Mouse (Mus musculus): ENCODE data around the gene Trpm3. TPM values are rescaled to one million over a fixed set of nuclear protein-coding genes. Genes with fewer than 3 reads are reported as not detected.

Gene Trpm3
- total RNA-seq, 1 experiment from 2014 or later, result 1.1 TPM

- no peak for DNase-seq
These were observed 339.6 kb downstream of the Trpm3 start for GRCm38 (mm10) chr19:22478295-22478989.

DNA sequence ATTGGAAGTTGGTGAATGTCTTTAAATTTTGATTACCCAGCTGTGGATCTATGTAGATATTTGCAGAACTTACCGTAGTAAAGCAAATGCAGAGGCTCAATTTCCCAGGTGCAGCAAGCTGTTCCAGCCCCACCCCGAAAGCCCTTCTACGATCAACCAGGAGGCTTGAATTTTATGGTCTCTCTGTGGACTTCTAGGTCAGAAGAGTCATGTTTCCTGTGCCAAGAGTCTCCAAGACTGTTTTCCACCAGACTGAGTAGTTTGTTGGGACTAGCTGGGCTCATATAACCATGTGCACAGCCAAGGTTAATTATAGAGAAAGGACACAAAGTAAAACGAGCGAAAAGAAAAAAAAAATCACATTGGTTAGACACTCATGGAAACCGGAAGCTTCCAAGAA, 364.6 kb downstream of the Trpm3 start:
- DNase-seq, result no peak

DNA sequence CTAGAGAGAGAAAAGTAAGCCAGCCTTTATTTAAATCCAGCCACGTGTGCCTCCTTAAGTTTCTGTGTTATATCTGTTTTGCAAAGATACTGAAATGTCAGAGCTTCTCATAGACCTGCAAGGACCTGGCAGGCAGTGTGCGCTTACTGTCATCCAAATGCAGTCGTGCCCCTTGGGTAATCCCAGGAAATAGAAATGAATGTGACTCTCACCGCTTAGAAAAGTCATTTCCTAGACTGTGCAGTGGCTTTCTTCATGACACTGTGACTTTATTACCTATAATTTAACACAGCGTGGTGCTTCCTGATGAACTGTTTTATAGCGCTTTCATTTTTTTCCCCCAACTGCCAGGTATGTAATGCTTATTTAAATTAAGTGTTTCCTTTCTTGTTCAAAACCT, 379.7 kb downstream of the Trpm3 start:
- no peak for DNase-seq

DNA sequence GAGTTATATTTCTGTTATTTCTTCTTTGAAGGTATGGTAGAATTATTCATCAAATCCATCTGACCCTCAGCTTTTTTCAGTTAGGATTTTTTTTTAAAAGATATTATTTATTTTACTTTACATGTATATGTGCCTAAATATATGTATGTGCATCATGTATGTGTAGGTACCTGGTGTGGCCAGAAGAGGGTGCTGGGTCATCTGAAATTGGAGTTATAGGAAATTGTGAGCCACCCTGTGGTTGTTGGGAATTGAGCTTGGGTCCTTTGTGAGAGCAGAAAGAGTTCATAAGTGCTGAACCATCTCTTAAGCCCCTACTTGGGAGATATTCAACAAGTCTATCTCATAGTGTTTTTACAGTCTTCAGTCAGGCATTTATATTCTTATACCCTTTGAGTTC, 389.1 kb downstream of the Trpm3 start:
- DNase-seq, result no peak

DNA sequence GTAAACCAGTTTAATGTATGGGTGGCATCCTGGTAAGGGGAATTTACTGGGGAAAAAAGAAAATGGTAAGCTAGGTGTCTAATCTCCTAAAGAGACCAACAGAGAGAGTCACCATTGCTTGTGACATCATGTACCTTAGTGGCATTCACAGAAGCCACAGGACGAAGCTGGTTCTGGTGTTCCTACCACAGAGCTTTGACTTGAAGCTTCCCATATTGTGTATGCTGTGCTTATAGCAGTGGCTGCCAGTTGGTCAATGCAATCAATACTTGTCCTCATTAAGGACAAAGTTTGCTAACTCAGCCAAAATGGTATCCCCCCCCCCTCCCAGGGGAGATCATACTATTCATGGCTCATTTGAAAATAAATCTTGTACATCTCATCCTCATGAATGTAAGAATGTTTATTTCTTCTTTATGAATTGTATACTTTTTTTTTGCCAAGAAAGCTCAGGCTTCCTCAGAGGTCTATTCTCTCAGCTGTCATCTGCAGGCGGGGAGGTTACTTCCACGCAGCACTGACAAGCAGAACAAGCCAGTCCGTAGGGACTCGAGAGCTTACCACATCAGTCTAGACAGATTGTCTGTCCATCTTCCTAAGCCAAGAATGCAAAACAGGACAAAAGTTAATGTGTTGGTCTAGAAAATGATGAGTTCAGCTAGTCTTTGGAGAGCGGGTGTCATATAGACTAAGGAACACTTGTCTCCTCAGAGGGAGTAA, 404.3 kb downstream of the Trpm3 start:
- DNase-seq, result no peak

- peak; percentile 75 for DNase-seq
These were observed 413.3 kb downstream of the Trpm3 start for GRCm38 (mm10) chr19:22552179-22552578.

- DNase-seq, result peak; percentile 21
These were observed 415.6 kb downstream of the Trpm3 start for GRCm38 (mm10) chr19:22554421-22554941.

DNA sequence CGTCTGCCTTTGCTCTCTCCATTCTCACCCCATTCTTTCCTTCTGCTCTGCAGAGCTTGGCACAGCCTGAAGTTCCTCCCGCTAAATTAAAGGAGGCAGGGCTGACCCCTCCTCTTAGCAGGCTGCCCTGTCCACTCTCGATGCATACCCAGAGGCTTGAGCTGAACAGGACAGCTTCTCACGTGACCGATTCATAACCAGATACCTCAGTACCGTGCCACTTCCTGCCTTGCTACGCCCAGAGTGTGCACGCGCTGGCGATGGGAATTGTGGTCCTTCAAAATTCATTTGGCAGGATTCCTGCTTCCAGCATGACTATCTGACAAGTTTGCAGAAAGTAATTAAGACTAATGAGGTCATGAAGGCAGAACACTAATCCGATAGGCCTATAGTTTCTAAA, 433.6 kb downstream of the Trpm3 start:
- no peak for DNase-seq

GRCm38 (mm10) chr19:22572849-22573248, 434.0 kb downstream of the Trpm3 start:
- DNase-seq, result no peak

GRCm38 (mm10) chr19:22582120-22582745, 443.4 kb downstream of the Trpm3 start:
- DNase-seq, result no peak

DNA sequence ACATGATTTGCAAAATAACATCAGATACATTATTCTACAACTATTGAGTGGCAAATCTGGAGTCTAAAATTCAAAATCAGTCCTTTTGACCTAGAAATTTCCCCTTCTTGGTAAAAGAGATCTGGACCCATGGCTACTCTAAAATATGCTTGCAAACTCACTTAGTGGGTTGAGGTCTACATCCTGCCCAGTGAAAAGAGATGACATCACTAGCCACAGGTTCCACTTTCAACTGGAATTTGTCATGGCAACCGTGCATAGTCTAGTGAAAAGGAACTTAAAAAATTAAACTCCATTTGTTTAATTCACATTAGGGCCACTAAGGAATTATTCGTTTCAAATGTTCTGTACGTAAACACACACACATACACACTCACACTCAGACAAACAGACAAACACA, 455.6 kb downstream of the Trpm3 start:
- no peak for DNase-seq

DNA sequence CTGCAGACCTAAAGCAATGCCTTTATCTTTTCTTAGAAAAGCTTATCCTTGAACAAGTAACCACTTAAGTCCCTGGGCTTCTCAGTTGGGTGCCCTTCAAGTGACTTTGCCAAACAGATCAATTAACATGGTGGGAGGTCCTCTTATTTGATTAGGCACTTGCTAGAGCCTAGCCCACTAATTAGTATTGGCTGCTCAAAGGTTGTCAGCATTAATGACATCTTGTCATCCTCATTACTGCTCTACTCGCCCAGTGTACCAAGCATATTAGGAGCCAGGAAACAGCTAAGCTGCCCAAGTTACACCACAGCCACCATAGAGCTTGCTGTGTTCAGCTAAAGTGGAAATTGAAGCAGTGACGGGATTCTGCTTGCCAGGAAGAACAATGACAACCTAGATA, 456.4 kb downstream of the Trpm3 start:
- no peak for DNase-seq

DNA sequence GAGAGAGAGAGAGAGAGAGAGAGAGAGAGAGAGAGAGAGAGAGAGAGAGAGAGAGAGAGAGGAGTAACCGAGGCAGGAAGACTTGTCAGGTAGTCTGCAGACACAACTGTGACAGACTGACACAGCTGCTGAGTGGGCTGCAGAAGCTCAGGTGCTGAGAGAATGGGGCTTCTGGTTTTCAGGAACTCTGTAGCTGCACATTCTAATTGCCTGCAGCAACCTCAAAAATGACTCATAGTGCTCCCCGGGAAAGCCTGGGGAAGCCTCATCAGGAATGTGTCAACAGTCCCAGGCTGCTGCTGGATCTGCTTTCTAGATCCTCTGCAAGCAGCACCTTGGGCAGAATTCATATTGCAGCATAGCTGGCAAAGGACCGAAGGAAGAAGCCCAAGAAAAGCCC, 457.9 kb downstream of the Trpm3 start:
- no peak for DNase-seq

- DNase-seq, result no peak
These were observed 465.5 kb downstream of the Trpm3 start for GRCm38 (mm10) chr19:22604322-22604721.

GRCm38 (mm10) chr19:22607985-22608684, 469.3 kb downstream of the Trpm3 start:
- no peak for DNase-seq

DNA sequence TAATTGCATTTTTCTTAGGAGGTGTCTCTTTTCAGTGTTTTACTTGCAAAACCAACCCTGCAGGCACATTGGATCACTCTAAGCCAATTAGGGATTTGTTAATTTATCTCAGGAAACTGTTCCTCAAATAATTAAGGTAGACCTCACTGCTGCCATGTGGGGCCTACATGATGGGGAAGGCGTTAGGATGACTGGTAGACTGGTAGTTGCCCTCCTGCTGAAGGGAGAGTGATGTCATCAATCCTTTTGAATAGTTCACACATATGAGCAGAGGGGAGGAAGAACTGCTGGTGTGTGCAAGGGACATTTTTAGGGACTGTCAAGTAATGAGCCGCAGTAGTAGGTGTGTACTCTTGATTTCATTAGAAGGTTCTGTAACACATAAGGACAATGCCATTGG, 472.8 kb downstream of the Trpm3 start:
- DNase-seq, result no peak

DNA sequence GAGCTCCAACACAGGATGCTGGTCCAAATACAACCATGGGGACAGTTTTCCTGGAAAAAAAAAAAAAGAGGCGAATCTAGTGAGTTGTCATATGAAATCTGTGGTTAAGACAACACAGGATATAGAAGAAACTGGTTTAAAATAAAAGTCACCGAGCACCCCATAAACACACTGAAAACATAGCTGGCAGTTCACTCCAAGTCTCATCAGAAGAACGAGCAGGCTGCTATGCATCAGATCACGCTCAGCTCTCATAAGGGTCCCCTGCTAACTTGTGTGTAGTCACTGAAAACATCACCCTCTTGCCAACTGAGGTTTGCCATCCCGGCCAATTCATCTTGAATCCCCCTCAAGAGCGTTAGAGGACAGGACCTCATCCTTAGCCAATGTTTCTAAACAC, 476.5 kb downstream of the Trpm3 start:
- DNase-seq, result no peak

DNA sequence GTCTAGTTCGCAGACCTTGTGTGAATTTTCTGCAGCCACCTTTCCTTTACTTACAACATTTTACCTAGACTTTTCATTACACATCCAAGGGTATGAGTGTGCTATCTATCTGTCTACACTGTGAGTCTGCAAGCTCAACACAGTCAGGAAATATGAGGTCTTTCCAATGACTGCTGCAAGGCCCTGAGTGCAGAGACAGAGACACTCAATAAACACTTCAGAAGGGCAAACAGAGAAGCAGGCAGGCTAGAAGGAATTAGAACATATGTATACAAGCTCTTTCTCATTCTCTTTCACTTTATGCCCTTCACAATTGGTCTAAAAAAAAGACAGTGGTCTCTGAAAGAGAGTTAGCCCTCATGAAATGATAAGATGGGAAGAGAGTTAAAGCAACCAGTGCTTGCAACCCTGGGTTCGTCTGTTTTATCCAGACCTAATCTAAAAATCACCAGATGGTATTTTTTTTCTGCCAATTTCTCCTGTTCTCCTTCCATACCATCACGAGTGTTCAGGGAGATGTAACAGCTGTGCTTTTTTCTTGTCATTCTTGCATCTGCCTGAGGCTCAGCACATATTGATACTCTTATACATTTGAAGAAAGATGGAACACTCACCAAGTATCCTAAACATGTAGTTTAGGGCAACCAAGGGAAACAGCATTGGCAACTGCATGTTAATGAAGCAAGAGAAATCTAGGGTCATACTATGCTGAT, 486.1 kb downstream of the Trpm3 start:
- DNase-seq, result no peak

DNA sequence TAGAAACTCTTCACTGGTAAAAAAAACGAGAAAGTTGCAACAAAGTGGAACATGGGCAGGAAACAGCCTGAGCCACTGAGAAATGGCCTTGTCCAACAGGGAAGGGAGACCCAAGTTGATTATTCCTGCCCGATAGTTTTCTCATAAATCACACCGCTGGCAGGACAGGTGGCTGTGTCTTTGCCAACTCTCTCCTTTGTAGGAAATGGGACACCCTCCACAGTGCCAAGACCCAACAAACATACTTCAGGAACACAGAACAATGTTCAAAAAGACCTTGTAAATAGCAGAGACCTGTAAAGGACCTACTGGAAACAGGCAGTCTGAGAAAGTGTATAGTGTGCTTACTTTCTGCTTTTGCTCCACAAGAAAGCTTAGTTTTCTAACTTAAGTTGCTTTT, 490.0 kb downstream of the Trpm3 start:
- no peak for DNase-seq

DNA sequence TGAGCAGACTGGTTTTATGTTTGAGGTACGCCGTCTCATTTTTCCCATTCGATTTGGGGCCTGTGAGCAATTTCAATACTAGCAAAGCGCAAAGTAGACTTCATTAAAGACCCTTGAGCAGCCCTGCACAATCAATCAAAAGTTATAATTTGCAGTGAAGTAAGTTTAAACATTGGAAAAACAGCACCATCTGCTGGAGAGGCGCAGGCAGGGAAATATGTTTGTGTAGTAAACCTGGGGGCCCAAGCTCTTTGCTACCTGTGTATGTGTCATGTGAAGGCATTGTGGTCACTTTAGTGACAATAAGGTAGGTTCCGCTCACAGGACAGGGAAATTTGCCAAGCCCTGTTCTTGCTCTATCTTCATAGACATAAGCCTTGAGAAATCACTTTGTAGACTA, 492.5 kb downstream of the Trpm3 start:
- DNase-seq, result peak; percentile 19

- no peak for DNase-seq
These were observed 496.8 kb downstream of the Trpm3 start for GRCm38 (mm10) chr19:22635635-22636034.

DNA sequence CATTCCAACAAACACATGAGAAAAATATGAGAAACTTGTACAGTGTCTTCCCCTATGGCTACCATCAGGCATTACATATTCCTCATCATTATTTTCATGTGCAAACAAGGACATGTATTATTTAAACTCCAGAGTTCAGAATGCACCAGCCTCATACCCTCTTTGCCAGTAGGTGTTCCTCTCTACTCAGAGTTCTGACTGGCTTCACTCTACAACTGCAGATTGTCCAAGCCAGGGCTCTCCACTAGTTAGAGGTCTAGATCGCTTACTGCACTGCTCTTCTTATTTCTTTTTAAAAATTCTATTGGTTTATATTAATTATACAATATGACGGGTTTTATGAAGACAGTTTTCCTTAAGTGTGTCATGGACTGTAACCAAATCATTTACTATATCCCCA, 498.9 kb downstream of the Trpm3 start:
- DNase-seq, result no peak

Measured in adrenal gland, postnatal 14 days (tissue).